Mouse (Mus musculus) hindbrain, embryonic 12.5 days (tissue): ENCODE measurements around the gene 1700013G24Rik. TPM values are rescaled to one million over a fixed set of nuclear protein-coding genes. Genes with fewer than 3 reads are reported as not detected.

Experiments used
- ATAC-seq: fragments of 200-750 bp; cut with Nextera tagmentation; 2 replicates; pipeline ENCODE4 v1.8.0; 2017; ENCODE audit warnings: moderate TSS enrichment; ENCODE audit not compliant: low FRiP score
- H3K27ac ChIP-seq: fragments of 300-500 bp; sonication (generic); 2 replicates; pipeline ENCODE4 v1.5.1; 2016; ENCODE audit warnings: mild to moderate bottlenecking
- H3K27me3 ChIP-seq: fragments of 300-500 bp; sonication (generic); 2 replicates; pipeline ENCODE4 v1.6.1; 2016; ENCODE audit warnings: mild to moderate bottlenecking
- H3K36me3 ChIP-seq: fragments of 300-500 bp; sonication (generic); 2 replicates; pipeline ENCODE4 v1.6.1; 2016; ENCODE audit warnings: mild to moderate bottlenecking
- H3K4me1 ChIP-seq: fragments of 300-500 bp; sonication (generic); 2 replicates; pipeline ENCODE4 v1.6.1; 2016
- H3K4me2 ChIP-seq: fragments of 300-500 bp; sonication (generic); replicated peaks from 2 replicates; pipeline ENCODE4 v1.6.1; 2016; ENCODE audit warnings: mild to moderate bottlenecking
- H3K4me3 ChIP-seq: fragments of 300-500 bp; sonication (generic); 2 replicates; pipeline ENCODE4 v1.5.1; 2016; ENCODE audit warnings: mild to moderate bottlenecking
- H3K9ac ChIP-seq: fragments of 300-500 bp; sonication (generic); 2 replicates; pipeline ENCODE4 v1.6.1; 2016; ENCODE audit warnings: mild to moderate bottlenecking, moderate library complexity
- H3K9me3 ChIP-seq: fragments of 300-500 bp; sonication (generic); replicated peaks from 2 replicates; pipeline ENCODE4 v1.6.1; 2016; ENCODE audit warnings: mild to moderate bottlenecking
- WGBS: fragments of 180-500 bp; shearing (Covaris S2); methylation state at CpG from one replicate; pipeline ENCODE4 v1.1.7; 2016; 5-methylcytosine and 5-hydroxymethylcytosine counted together
- polyA plus RNA-seq: library from polyadenylated mRNA; unstranded; fragments of >200 nt; fragmentation: Nextera tagmentation; extraction: Ambion mirVana; gene quantifications from 2 replicates; pipeline ENCODE4 v1.2.1, GENCODE M21; 2016

Gene 1700013G24Rik
- polyA plus RNA-seq, 1 experiment from 2014 or later: not detected

DNA sequence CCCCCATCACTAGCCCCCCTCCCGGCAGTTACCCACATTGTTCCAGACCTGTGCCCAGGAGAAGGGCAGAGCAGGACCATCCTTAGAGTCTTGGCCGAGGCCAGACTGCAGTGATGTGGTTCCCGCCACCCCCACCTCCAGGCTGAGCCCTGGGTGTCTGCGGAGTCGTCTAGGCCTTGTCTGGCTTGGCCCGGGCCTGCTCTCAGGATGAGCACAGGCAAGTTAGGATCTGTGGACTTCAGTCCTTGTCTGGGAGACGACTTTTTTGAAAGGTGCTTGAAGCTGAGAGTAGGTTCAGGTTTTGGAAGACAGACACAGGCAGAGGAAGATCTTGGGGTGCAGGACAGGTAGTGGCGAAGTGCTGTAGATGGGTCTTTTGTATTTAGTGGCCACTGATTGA lies 18.2 kb downstream of the 1700013G24Rik start:
- Histone ChIP-seq H3K4me2 (peak overlapping the region; percentile 93), H3K4me3 (no peak overlapping the region), H3K27ac (peak overlapping the region; percentile 31; the same call in 1 of the 2 replicates), H3K4me1 (peaks cover 44% of the 10 kb centered on the region), H3K9ac (no peak overlapping the region), H3K9me3 (no peaks in the 10 kb centered on the region), H3K27me3 (0 out of 2 replicates have a peak, but pooled peaks cover 6% of the 10 kb centered on the region), H3K36me3 (no peaks in the 10 kb centered on the region)
- 72% methylated on average over 8 of the region's 8 CpGs for WGBS
- no peak for ATAC-seq

DNA sequence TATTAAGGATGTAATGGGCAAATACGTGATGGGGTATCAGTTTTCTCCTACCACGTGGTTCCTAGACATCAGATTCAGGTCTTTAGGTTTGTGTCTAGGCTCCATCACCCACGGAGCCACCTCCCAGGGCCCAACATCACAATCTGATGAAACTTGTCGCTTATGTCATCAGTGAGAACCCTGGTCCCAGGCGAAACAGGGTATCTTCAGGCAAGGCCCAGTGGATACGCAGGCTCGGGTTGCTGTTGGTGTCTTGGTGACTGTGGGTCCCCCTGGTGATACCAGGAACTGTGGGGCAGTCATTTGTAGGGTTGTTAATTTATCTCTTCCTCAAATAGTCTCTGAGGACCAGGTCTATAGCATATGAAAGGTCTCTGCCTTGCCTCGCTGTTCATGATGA lies 20.2 kb downstream of the 1700013G24Rik start:
- H3K27me3 ChIP-seq: 0 out of 2 replicates have a peak, but pooled peaks cover 6% of the 10 kb centered on the region
- H3K9ac ChIP-seq: no peak overlapping the region
- no peak overlapping the region for H3K27ac ChIP-seq
- no peaks in the 10 kb centered on the region for H3K36me3 ChIP-seq
- H3K4me1 ChIP-seq: peaks cover 51% of the 10 kb centered on the region
- WGBS: 88% methylated on average over 8 of the region's 8 CpGs
- no peak for ATAC-seq
- no peak overlapping the region for H3K4me3 ChIP-seq
- H3K4me2 ChIP-seq: no peak overlapping the region
- no peaks in the 10 kb centered on the region for H3K9me3 ChIP-seq

DNA sequence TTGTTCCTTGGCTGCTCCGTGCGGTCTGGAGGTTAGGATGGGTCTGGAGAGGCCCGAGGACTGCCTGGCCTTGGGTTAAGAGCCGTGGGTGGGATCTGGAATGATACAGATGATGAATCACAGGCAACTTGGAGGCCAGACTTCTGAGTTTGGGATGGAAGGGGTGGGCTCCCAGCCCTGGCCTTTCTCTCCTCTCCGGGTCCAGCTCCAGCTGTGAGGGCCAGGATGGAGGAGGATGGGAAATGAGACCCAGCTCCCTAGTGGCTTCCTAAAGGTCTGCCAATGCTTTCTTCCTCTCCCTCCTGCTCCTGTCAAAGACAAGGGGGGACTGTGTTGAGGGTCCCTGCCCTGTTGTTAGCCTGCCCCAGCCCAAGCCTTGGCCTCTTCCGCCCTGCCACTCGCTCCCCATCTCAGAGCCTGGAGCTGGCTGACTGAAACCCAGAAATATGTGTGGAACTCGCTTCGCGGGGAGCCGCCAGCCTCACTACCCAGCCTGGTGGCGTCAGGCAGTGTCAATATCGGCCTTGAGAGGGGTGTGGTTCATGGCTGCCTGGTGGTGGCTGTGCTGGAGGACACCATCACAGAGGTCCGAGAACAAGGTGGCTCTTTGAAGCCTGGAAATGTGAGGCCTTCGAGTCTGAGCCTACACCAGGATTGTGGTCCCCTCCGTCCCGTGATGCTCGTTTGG lies 20.8 kb downstream of the 1700013G24Rik start:
- WGBS: 71% methylated on average over 18 of the region's 18 CpGs

DNA sequence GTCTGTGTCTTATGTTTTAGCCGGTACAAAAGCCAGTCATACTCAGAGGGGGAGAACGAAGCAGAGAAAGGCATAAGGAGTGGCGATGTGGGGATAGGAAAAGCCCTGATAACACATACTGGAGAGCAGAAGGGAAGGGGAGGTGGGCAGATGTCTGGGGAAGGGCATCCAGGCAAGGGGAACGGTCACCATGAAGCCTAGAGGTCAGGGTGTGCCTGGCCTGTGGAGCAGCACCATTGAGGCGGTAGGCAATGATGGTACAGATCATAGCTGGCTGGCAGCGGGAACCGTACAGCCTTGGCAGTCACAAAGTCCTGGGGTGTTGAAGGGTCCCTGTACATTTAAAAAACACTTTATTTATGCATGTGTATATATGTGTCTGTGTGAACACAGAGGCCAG lies 21.6 kb downstream of the 1700013G24Rik start:
- ATAC-seq: no peak
- Histone ChIP-seq H3K4me1 (peaks cover 53% of the 10 kb centered on the region), H3K4me3 (no peak overlapping the region), H3K4me2 (no peak overlapping the region), H3K36me3 (no peaks in the 10 kb centered on the region), H3K27ac (no peak overlapping the region), H3K27me3 (0 out of 2 replicates have a peak, but pooled peaks cover 2% of the 10 kb centered on the region), H3K9me3 (no peaks in the 10 kb centered on the region), H3K9ac (no peak overlapping the region)
- WGBS: 93% methylated on average over 7 of the region's 7 CpGs

More for the DNA sequence above, 20.8 kb downstream of the 1700013G24Rik start:
- Histone ChIP-seq H3K27me3 (0 out of 2 replicates have a peak, but pooled peaks cover 6% of the 10 kb centered on the region), H3K36me3 (no peaks in the 10 kb centered on the region), H3K27ac (no peak overlapping the region; the same call in 1 of the 2 replicates), H3K9me3 (no peaks in the 10 kb centered on the region), H3K9ac (no peak overlapping the region), H3K4me3 (no peak overlapping the region), H3K4me1 (peaks cover 54% of the 10 kb centered on the region), H3K4me2 (no peak overlapping the region)
- no peak for ATAC-seq

DNA sequence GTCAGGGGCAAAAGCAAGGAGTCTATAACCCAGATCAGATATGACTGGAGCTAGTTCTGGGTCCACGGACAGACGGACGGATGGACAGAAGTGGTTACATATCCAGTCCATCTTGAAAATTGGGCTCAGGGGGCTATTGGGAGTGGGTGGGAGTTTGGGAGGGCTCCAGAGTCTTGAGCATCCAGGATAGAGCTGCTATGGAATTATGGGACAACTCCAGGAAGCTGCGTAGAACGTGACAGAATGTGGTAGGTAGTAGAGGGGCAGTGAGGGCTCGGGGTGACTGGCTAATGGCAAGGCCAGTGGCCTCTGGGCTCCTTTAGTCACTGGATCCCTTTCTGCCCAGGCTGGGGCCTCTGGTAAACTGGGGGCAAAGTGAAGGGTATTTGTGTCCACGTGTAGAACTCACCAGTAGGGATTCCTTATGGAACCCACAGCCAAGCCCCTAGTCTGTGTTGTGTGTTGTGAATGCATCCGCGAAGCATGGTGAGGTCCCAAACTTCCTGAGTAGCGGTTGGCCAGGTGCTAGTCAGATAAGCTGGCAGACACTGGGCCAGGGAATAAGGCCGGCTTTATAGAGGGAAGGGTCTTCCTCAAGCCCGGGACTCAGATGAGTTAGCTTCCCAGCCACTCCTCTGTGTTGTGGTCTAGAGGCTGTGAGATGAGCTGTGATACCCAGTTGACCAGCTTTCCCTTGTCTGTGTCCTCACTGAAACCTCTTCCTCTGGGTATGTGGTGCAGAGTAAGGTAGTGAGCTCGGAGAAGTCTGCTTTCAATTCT lies 22.4 kb downstream of the 1700013G24Rik start:
- WGBS: 83% methylated on average over 13 of the region's 13 CpGs
- Histone ChIP-seq H3K27ac (no peak overlapping the region), H3K4me1 (peaks cover 53% of the 10 kb centered on the region), H3K27me3 (no peaks in the 10 kb centered on the region), H3K9me3 (no peaks in the 10 kb centered on the region), H3K4me3 (no peak overlapping the region), H3K4me2 (no peak overlapping the region), H3K36me3 (no peaks in the 10 kb centered on the region), H3K9ac (no peak overlapping the region)
- ATAC-seq: no peak

DNA sequence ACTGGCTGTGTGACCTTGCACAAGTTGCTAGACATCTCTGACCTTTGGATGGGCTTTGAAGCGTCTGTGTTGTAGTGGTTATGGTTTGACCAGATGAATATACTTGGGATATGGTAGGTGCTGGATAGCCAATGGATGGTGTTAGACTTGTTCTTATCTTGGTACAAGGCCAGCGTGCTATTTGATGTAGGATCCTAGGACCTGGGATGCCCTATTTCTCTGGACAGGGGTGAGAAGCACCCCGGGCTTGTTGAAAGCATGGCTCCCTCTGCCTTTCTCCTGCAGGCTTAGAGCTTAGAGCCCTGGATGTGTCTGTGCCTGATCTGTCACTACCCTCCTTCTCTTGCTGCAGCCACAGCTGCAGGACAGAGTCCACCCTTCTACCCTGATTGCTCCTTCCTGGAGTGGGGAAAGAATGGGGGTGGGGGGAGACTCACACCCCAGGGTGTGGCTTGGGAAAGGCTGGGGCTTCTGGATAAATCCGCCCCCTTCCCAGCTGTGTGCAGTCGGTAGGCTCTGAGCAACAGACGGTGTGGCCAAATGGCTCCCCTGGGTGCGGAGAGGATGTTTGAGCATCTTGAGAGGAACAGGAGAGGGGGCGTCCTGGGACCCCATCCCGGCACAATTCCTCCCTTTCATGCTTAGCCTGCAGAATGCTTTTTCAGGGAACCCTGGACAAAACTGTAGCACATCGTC lies 23.1 kb downstream of the 1700013G24Rik start:
- Histone ChIP-seq H3K9me3 (no peaks in the 10 kb centered on the region), H3K4me2 (peak overlapping the region; percentile 26), H3K4me1 (peaks cover 54% of the 10 kb centered on the region), H3K9ac (peak overlapping the region; percentile 38), H3K27me3 (no peaks in the 10 kb centered on the region), H3K27ac (peak overlapping the region; percentile 12; the same call in 1 of the 2 replicates), H3K36me3 (no peaks in the 10 kb centered on the region), H3K4me3 (no peak overlapping the region)
- ATAC-seq: no peak
- 32% methylated on average over 10 of the region's 10 CpGs for WGBS

DNA sequence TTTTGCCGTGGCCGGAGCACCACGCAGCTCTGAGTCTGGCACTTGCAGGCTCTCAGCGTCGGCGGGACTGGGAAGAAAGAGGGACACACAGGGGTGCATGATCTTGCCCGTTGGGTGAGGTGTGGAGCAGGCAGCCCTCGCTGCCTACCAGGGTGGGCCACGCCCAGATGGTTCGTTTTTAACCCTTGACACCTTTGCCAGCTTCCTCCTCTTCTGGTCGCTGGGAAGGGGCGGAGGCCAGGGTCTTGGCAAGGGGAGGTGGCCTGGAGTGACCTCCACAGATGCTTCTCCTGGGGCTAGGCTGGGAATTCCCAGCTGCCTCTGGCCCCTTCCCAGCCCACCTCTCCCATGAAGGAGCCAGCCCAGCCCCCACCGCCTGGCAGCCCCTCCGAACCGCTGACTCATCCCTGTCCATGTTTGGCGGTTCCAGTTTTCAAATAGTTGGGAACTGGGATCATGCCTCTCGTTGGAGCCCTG lies 23.7 kb downstream of the 1700013G24Rik start:
- peak overlapping the region; percentile 38 for H3K9ac ChIP-seq
- H3K36me3 ChIP-seq: no peaks in the 10 kb centered on the region
- H3K27me3 ChIP-seq: no peaks in the 10 kb centered on the region
- peak overlapping the region; percentile 12; the same call in 1 of the 2 replicates for H3K27ac ChIP-seq
- peak overlapping the region; percentile 26 for H3K4me2 ChIP-seq
- WGBS: 15% methylated on average over 17 of the region's 17 CpGs
- 0 out of 2 replicates have a peak, but pooled peaks have one; percentile 12 for ATAC-seq
- no peaks in the 10 kb centered on the region for H3K9me3 ChIP-seq
- peaks cover 59% of the 10 kb centered on the region for H3K4me1 ChIP-seq
- no peak overlapping the region for H3K4me3 ChIP-seq

DNA sequence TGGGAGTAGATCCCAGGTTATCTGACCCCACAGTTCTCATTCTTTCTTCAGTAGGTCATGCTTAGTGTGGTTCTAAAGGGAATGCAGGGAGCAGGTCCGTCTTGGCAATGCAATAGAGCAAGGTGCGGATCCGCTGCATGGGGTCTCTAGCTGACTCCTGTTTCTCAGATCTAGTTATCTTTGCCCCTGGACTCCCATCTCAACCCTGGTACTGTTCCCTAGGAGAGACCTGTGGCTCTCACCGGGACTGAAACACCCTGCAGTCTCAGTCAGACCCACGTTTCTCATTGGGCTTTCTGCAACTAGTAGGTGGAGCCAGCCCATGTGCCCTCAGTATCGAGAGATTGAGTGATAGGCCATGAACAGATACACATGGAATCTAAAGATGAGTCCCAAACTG lies 24.5 kb downstream of the 1700013G24Rik start:
- Histone ChIP-seq H3K27me3 (no peaks in the 10 kb centered on the region), H3K27ac (no peak overlapping the region), H3K4me3 (no peak overlapping the region), H3K4me2 (no peak overlapping the region), H3K4me1 (peaks cover 68% of the 10 kb centered on the region), H3K36me3 (no peaks in the 10 kb centered on the region), H3K9ac (no peak overlapping the region), H3K9me3 (no peaks in the 10 kb centered on the region)
- 65% methylated on average over 6 of the region's 6 CpGs for WGBS
- no peak for ATAC-seq

DNA sequence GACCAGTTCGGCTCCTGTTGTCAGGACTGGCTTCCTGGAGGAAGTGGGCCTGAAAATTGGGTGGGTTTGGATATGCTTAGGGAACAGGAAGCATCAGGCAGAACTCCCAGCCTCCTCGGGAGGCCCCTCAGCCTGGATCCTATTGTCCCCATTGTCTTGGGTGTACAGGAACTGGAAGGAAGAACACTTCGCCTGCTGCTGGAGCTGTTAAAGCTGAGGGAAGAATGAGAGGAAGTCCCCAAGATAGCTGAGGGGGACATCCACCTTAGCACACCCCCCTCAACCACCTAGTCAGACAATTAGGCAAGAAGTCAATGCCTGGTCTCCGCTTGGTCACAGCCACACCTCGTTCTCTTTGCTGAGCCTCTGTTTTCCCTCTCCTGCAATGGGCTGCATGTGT lies 25.2 kb downstream of the 1700013G24Rik start:
- no peak overlapping the region for H3K9ac ChIP-seq
- no peaks in the 10 kb centered on the region for H3K27me3 ChIP-seq
- ATAC-seq: no peak
- H3K27ac ChIP-seq: no peak overlapping the region
- no peak overlapping the region for H3K4me3 ChIP-seq
- H3K9me3 ChIP-seq: no peaks in the 10 kb centered on the region
- 68% methylated on average over 5 of the region's 5 CpGs for WGBS
- H3K4me1 ChIP-seq: peaks cover 68% of the 10 kb centered on the region
- H3K4me2 ChIP-seq: no peak overlapping the region
- no peaks in the 10 kb centered on the region for H3K36me3 ChIP-seq

DNA sequence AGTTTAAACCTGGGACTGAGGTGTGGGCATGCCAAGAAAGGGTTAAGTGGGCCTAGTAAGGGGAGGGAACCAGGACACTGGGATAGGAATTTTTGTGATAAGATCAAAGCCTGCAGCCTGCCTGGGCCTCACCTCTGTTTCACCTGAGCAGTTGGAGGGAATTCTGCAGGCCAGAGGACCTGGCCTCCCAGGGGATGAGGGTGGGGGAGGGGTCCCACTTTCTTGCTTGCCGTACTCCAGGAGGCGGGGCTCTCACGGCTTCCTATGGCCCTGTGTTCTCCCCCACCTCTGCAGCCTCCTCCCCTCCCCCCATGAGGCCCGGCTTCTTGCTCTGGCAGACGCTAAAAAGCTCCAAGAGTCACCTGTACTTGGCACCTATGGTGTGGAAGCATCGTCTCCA lies 26.7 kb downstream of the 1700013G24Rik start:
- H3K4me1 ChIP-seq: peaks cover 68% of the 10 kb centered on the region
- 0 out of 2 replicates have a peak overlapping the region, but pooled peaks have one; percentile 12 for H3K27ac ChIP-seq
- H3K27me3 ChIP-seq: no peaks in the 10 kb centered on the region
- H3K4me2 ChIP-seq: no peak overlapping the region; the same call in 1 of the 2 replicates
- no peak for ATAC-seq
- H3K36me3 ChIP-seq: no peaks in the 10 kb centered on the region
- H3K9ac ChIP-seq: no peak overlapping the region
- H3K4me3 ChIP-seq: no peak overlapping the region
- WGBS: 9% methylated on average over 6 of the region's 6 CpGs
- H3K9me3 ChIP-seq: no peaks in the 10 kb centered on the region

DNA sequence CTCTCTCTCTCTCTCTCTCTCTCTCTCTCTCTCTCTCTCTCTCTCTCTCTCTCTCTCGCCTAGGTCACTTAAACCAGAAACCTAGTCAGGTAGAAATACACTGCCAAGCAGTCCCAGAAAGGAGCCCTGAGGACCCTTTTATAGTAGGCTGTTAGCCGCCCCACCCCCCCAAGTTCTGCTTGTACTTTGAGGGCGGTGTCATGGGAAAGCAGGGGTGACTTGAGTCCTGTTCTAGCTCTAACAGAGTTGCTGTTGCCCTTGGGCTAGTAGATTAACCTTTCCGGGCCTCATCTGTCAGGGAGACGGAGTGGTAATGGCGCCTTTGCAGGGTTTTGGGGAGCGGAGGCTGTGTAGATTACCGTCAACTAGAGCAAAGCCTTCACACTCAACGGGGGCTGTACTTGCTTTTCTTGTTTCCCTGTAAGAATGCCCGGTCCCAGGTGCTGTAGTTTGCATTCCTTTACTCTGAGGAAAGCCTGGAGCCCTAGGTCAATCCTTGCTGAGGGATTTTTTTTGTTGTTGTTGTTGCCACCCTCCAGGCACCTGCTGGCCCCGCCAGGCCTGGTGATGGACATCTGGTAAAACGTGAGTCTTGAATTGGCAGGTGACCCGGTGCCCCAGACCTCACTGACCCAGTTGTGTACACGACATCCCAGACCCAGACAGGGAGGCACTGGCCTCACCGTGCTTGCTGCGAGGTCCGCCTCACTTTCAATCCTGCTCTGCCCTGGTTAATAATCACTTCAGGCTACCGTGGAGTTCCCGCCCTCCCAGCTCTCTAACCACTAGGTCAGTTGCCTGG lies 27.3 kb downstream of the 1700013G24Rik start:
- H3K4me3 ChIP-seq: no peak overlapping the region
- H3K4me2 ChIP-seq: no peak overlapping the region; the same call in 1 of the 2 replicates
- H3K27ac ChIP-seq: 0 out of 2 replicates have a peak overlapping the region, but pooled peaks have one; percentile 12
- H3K4me1 ChIP-seq: peaks cover 73% of the 10 kb centered on the region
- 15% methylated on average over 19 of the region's 19 CpGs for WGBS
- 0 out of 2 replicates have a peak overlapping the region, but pooled peaks have one; percentile 23 for H3K9ac ChIP-seq
- no peaks in the 10 kb centered on the region for H3K9me3 ChIP-seq
- ATAC-seq: no peak
- no peaks in the 10 kb centered on the region for H3K36me3 ChIP-seq
- no peaks in the 10 kb centered on the region for H3K27me3 ChIP-seq
